Mouse (Mus musculus): ENCODE measurements around the gene Hdac9. TPM values are rescaled to one million over a fixed set of nuclear protein-coding genes. Genes with fewer than 3 reads are reported as not detected.

The Hdac9 gene
- polyA plus RNA-seq, 1 experiment from 2014 or later, result 1.5 TPM

DNA sequence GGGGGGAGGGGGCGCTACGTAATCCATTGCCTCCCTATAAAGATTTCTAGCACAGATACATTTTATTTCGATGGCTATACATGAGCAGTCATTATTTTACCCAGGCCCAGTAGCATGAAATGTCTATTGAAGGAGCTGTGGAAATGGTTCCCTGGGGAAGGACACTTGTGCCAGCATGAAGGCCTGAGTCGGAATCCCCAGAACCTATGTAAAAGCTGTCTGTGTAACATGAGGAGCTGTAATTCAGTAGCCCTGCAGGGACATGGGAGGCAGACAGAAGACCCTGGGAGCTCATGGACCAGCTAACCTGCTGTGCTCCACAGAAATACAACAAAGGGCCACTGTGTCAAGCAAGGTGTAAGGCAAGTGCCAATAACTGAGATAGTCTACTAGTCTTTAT lies 75.7 kb downstream of the Hdac9 start:
- H3K9me3 ChIP-seq (ENCODE audit: control insufficient read depth, low read length), result no peaks in the 10 kb centered on the region
- no peak for ATAC-seq (ENCODE audit: low FRiP score, low TSS enrichment)
- no peaks in the 10 kb centered on the region for H3K36me3 ChIP-seq (ENCODE audit: control insufficient read depth, insufficient read depth, low read length)
- H3K9ac ChIP-seq (ENCODE audit: low read length), result no peak overlapping the region
- H3K4me2 ChIP-seq (replicated peaks; ENCODE audit: low read depth), result no peak overlapping the region
- no peak for DNase-seq (ENCODE audit: low spot score)
- H3K4me1 ChIP-seq (replicated peaks; ENCODE audit: control insufficient read depth, insufficient read depth), result no peaks in the 10 kb centered on the region
- H3K4me3 ChIP-seq (ENCODE audit: low read depth, low read length), result no peak overlapping the region
- H3K27ac ChIP-seq (replicated peaks), result no peak overlapping the region
- TF ChIP-seq EP300 (optimal IDR thresholded peaks at IDR 0.05), result no peak
- TF ChIP-seq CTCF (IDR thresholded peaks at IDR 0.05; ENCODE audit: low read depth), result no peak
- H3K27me3 ChIP-seq (ENCODE audit: control insufficient read depth, insufficient read depth, low read length), result no peaks in the 10 kb centered on the region
- 88% methylated on average over 4 of the region's 4 CpGs for WGBS

DNA sequence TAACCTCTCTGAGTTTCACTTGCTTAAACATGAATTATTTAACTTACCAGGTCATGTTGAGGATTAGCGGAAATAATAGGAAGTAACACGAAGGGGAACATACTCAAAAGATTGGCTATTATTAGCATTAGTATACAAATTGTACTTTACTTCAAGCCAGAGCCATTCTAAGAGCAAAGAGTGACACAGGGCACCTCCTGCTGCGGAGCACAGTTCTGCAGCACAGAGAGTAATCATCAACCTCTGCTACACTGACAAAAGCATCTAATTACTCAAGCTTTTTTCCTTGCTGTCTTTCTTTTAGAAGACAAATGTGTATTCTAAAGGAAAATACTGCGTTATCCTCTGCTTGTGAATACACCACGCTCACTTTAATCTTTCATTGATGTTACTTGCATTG lies 79.6 kb downstream of the Hdac9 start:
- DNase-seq (ENCODE audit: low spot score) (no peak), ATAC-seq (ENCODE audit: low FRiP score, low TSS enrichment) (no peak)
- Histone ChIP-seq H3K4me2 (replicated peaks; ENCODE audit: low read depth) (no peak overlapping the region), H3K4me1 (replicated peaks; ENCODE audit: control insufficient read depth, insufficient read depth) (no peaks in the 10 kb centered on the region), H3K9ac (ENCODE audit: low read length) (no peak overlapping the region), H3K4me3 (ENCODE audit: low read depth, low read length) (no peak overlapping the region), H3K9me3 (ENCODE audit: control insufficient read depth, low read length) (no peaks in the 10 kb centered on the region), H3K36me3 (ENCODE audit: control insufficient read depth, insufficient read depth, low read length) (no peaks in the 10 kb centered on the region), H3K27ac (replicated peaks) (no peak overlapping the region), H3K27me3 (ENCODE audit: control insufficient read depth, insufficient read depth, low read length) (no peaks in the 10 kb centered on the region)
- TF ChIP-seq CTCF (IDR thresholded peaks at IDR 0.05; ENCODE audit: low read depth), result no peak
- 42% methylated on average over 5 of the region's 5 CpGs for WGBS

DNA sequence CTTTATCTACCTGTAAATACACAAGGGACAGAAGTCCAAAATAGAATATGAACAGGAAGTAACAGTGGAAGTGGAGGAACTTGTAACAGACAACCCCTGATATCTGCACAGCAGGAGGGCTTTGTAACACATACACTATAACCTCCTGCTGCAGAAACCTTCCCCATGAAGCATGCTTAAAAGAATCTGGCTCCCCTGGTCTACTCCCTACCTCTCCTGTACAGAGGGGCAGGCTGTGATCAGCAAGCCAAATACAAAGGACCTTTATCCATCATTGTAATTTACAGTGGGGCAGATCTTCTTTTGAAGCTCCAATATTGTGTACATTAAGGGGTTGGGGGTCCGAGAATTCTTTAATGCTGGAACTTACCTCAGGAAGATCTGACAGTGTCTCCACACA lies 80.0 kb downstream of the Hdac9 start:
- H3K4me2 ChIP-seq (replicated peaks; ENCODE audit: low read depth), result no peak overlapping the region
- H3K4me1 ChIP-seq (replicated peaks; ENCODE audit: control insufficient read depth, insufficient read depth), result no peaks in the 10 kb centered on the region
- ATAC-seq (ENCODE audit: low FRiP score, low TSS enrichment) (no peak), DNase-seq (ENCODE audit: low spot score) (no peak)
- H3K9ac ChIP-seq (ENCODE audit: low read length), result no peak overlapping the region
- WGBS, result 38% methylated on average over 1 of the region's 1 CpGs
- TF ChIP-seq CTCF (IDR thresholded peaks at IDR 0.05; ENCODE audit: low read depth) (no peak), EP300 (optimal IDR thresholded peaks at IDR 0.05) (no peak)
- H3K27ac ChIP-seq (replicated peaks), result no peak overlapping the region
- no peaks in the 10 kb centered on the region for H3K9me3 ChIP-seq (ENCODE audit: control insufficient read depth, low read length)
- H3K36me3 ChIP-seq (ENCODE audit: control insufficient read depth, insufficient read depth, low read length), result no peaks in the 10 kb centered on the region
- no peak overlapping the region for H3K4me3 ChIP-seq (ENCODE audit: low read depth, low read length)
- no peaks in the 10 kb centered on the region for H3K27me3 ChIP-seq (ENCODE audit: control insufficient read depth, insufficient read depth, low read length)

- H3K4me1 ChIP-seq (replicated peaks; ENCODE audit: control insufficient read depth, insufficient read depth), result no peaks in the 10 kb centered on the region
- TF ChIP-seq CTCF (IDR thresholded peaks at IDR 0.05; ENCODE audit: low read depth), result no peak
- TF ChIP-seq EP300 (optimal IDR thresholded peaks at IDR 0.05), result no peak
- no peaks in the 10 kb centered on the region for H3K27me3 ChIP-seq (ENCODE audit: control insufficient read depth, insufficient read depth, low read length)
- no peak overlapping the region for H3K27ac ChIP-seq (replicated peaks)
- no peak overlapping the region for H3K9ac ChIP-seq (ENCODE audit: low read length)
- ATAC-seq (ENCODE audit: low FRiP score, low TSS enrichment) (no peak), DNase-seq (ENCODE audit: low spot score) (no peak)
- WGBS, result 91% methylated on average over 1 of the region's 1 CpGs
- no peak overlapping the region for H3K4me2 ChIP-seq (replicated peaks; ENCODE audit: low read depth)
- no peak overlapping the region for H3K4me3 ChIP-seq (ENCODE audit: low read depth, low read length)
- no peaks in the 10 kb centered on the region for H3K36me3 ChIP-seq (ENCODE audit: control insufficient read depth, insufficient read depth, low read length)
- no peaks in the 10 kb centered on the region for H3K9me3 ChIP-seq (ENCODE audit: control insufficient read depth, low read length)
Observed at GRCm38 (mm10) chr12:34836085-34836484, 80.8 kb downstream of the Hdac9 start.

- H3K4me2 ChIP-seq (replicated peaks; ENCODE audit: low read depth), result no peak overlapping the region
- H3K36me3 ChIP-seq (ENCODE audit: control insufficient read depth, insufficient read depth, low read length), result no peaks in the 10 kb centered on the region
- no peaks in the 10 kb centered on the region for H3K27me3 ChIP-seq (ENCODE audit: control insufficient read depth, insufficient read depth, low read length)
- TF ChIP-seq EP300 (optimal IDR thresholded peaks at IDR 0.05), result no peak
- no peaks in the 10 kb centered on the region for H3K9me3 ChIP-seq (ENCODE audit: control insufficient read depth, low read length)
- DNase-seq (ENCODE audit: low spot score) (no peak), ATAC-seq (ENCODE audit: low FRiP score, low TSS enrichment) (no peak)
- no peaks in the 10 kb centered on the region for H3K4me1 ChIP-seq (replicated peaks; ENCODE audit: control insufficient read depth, insufficient read depth)
- WGBS, result 54% methylated on average over 3 of the region's 3 CpGs
- H3K9ac ChIP-seq (ENCODE audit: low read length), result no peak overlapping the region
- no peak overlapping the region for H3K4me3 ChIP-seq (ENCODE audit: low read depth, low read length)
- no peak overlapping the region for H3K27ac ChIP-seq (replicated peaks)
Observed at GRCm38 (mm10) chr12:34835493-34835892, 81.4 kb downstream of the Hdac9 start.

- TF ChIP-seq CTCF (IDR thresholded peaks at IDR 0.05; ENCODE audit: low read depth) (no peak), EP300 (optimal IDR thresholded peaks at IDR 0.05) (no peak)
- no peak overlapping the region for H3K27ac ChIP-seq (replicated peaks)
- no peak overlapping the region for H3K9ac ChIP-seq (ENCODE audit: low read length)
- H3K4me1 ChIP-seq (replicated peaks; ENCODE audit: control insufficient read depth, insufficient read depth), result no peaks in the 10 kb centered on the region
- no peaks in the 10 kb centered on the region for H3K27me3 ChIP-seq (ENCODE audit: control insufficient read depth, insufficient read depth, low read length)
- no peak for DNase-seq (ENCODE audit: low spot score)
- no peak overlapping the region for H3K4me3 ChIP-seq (ENCODE audit: low read depth, low read length)
- no peaks in the 10 kb centered on the region for H3K36me3 ChIP-seq (ENCODE audit: control insufficient read depth, insufficient read depth, low read length)
- H3K9me3 ChIP-seq (ENCODE audit: control insufficient read depth, low read length), result no peaks in the 10 kb centered on the region
- 76% methylated on average over 3 of the region's 3 CpGs for WGBS
- ATAC-seq (ENCODE audit: low FRiP score, low TSS enrichment), result no peak
- no peak overlapping the region for H3K4me2 ChIP-seq (replicated peaks; ENCODE audit: low read depth)
Observed at GRCm38 (mm10) chr12:34828684-34829083, 88.2 kb downstream of the Hdac9 start.

Data from stomach, postnatal 0 days (tissue).